Mouse (Mus musculus) ES-E14 (cell line): ENCODE data around the gene Nfe2l1. TPM values are rescaled to one million over a fixed set of nuclear protein-coding genes. Genes with fewer than 3 reads are reported as not detected.

Source experiments
- DNase-seq: peaks from one replicate; pipeline ENCODE4 v3.0.0-alpha.2; 2013; ENCODE audit warnings: low read depth, low spot score
- H3K27ac ChIP-seq: 2 replicates; pipeline ENCODE4 v1.5.1; 2012; ENCODE audit warnings: low read depth, mild to moderate bottlenecking, low read length, moderate library complexity, mixed read lengths; ENCODE audit not compliant: poor library complexity, insufficient read depth, severe bottlenecking
- H3K36me3 ChIP-seq: 2 replicates; pipeline ENCODE4 v1.6.1; 2012; ENCODE audit warnings: mild to moderate bottlenecking, low read length, moderate library complexity, mixed read lengths; ENCODE audit not compliant: control insufficient read depth, poor library complexity, insufficient read depth, severe bottlenecking
- H3K4me1 ChIP-seq, 2 experiments: fragments of 150-350 bp in 1 of 2; sonication (generic) in 1 of 2; 2 replicates each; pipeline ENCODE4 v1.6.1; 2012; ENCODE audit warnings: low read length in 2 of 2, mild to moderate bottlenecking in 1 of 2, mixed read lengths in 1 of 2; ENCODE audit not compliant: control insufficient read depth in 2 of 2, insufficient read depth in 2 of 2, poor library complexity in 1 of 2
- H3K4me3 ChIP-seq, 2 experiments: fragments of 150-350 bp in 1 of 2; sonication (generic) in 1 of 2; 2 replicates each; pipeline ENCODE4 v1.5.1; 2012; ENCODE audit warnings: low read length in 2 of 2, low read depth in 1 of 2, mild to moderate bottlenecking in 1 of 2, mixed read lengths in 1 of 2; ENCODE audit not compliant: insufficient read depth in 1 of 2, poor library complexity in 1 of 2, severe bottlenecking in 1 of 2
- H3K9ac ChIP-seq: 2 replicates; pipeline ENCODE4 v1.6.1; 2012; ENCODE audit warnings: low read depth, mild to moderate bottlenecking, low read length, mixed read lengths; ENCODE audit not compliant: poor library complexity, insufficient read depth, severe bottlenecking
- H3K9me3 ChIP-seq: fragments of 150-350 bp; sonication (generic); 2 replicates; pipeline ENCODE4 v1.6.1; 2012; ENCODE audit warnings: low read depth, mild to moderate bottlenecking, low read length; ENCODE audit not compliant: control insufficient read depth, insufficient read depth
- CHD2 ChIP-seq: IDR thresholded peaks from 2 replicates; pipeline ENCODE4 v1.6.1; 2014; ENCODE audit warnings: mild to moderate bottlenecking, low read depth, low read length, inconsistent platforms
- HCFC1 ChIP-seq: IDR thresholded peaks from 2 replicates; pipeline ENCODE4 v1.6.1; 2012; ENCODE audit warnings: low read length, inconsistent platforms, borderline replicate concordance; ENCODE audit not compliant: insufficient read depth
- MAFK ChIP-seq: IDR thresholded peaks from 2 replicates; pipeline ENCODE4 v1.6.1; 2014; ENCODE audit warnings: mild to moderate bottlenecking, low read depth, low read length, inconsistent platforms; ENCODE audit not compliant: insufficient read depth
- ZC3H11A ChIP-seq: IDR thresholded peaks from 2 replicates; pipeline ENCODE4 v1.6.1; 2012; ENCODE audit warnings: low read depth, mild to moderate bottlenecking, inconsistent platforms, low read length, borderline replicate concordance
- ZNF384 ChIP-seq: IDR thresholded peaks from 2 replicates; pipeline ENCODE4 v1.6.1; 2012; ENCODE audit warnings: low read depth, low read length, inconsistent platforms
- in situ Hi-C, 2 experiments: fragments of 600-800 bp; cut with MboI; formaldehyde crosslinking; loops; one replicate each; pipeline ENCODE4 v1.15.1; 2025; ENCODE audit warnings: low sequenced_read_pairs in 2 of 2, inconsistent platforms in 1 of 2; ENCODE audit not compliant: unreplicated experiment in 2 of 2
- total RNA-seq: library from RNA; depleted of rRNA; stranded (reverse); fragments of 300-350 nt; gene quantifications from 2 replicates; pipeline ENCODE4 v1.2.3, GENCODE M21; 2012

Gene Nfe2l1
- total RNA-seq, 1 experiment: 166 TPM

- DNase-seq: no peak
- in situ Hi-C loops: no loop called here
- H3K9me3 ChIP-seq: no peaks in the 10 kb centered on the region
- TF ChIP-seq HCFC1: no peak
- no peak for TF ChIP-seq ZC3H11A
- no peak for TF ChIP-seq ZNF384
- no peak for TF ChIP-seq MAFK
- TF ChIP-seq CHD2: no peak
- peaks cover 51% of the 10 kb centered on the region for H3K36me3 ChIP-seq
- H3K27ac ChIP-seq: no peak overlapping the region
- H3K4me1 ChIP-seq: peaks cover 0 to 6% of the 10 kb centered on the region in 2 experiments; a peak in 2 of 4 replicates
- no peak overlapping the region for H3K9ac ChIP-seq
- no peak overlapping the region for H3K4me3 ChIP-seq
Measured at GRCm38 (mm10) chr11:96808066-96808465, 21.7 kb downstream of the Nfe2l1 start.

- in situ Hi-C loops: no loop called here
- Histone ChIP-seq H3K36me3 (peaks cover 57% of the 10 kb centered on the region), H3K27ac (no peak overlapping the region), H3K4me1 (peaks cover 0 to 6% of the 10 kb centered on the region in 2 experiments; a peak in 2 of 4 replicates), H3K9ac (no peak overlapping the region), H3K4me3 (no peak overlapping the region), H3K9me3 (no peaks in the 10 kb centered on the region)
- no peak for DNase-seq
- TF ChIP-seq MAFK (no peak), ZNF384 (no peak), HCFC1 (no peak), ZC3H11A (no peak), CHD2 (no peak)
Measured at GRCm38 (mm10) chr11:96805606-96806005, 24.2 kb downstream of the Nfe2l1 start.

- Histone ChIP-seq H3K9me3 (no peaks in the 10 kb centered on the region), H3K27ac (no peak overlapping the region), H3K4me1 (peaks cover 1 to 15% of the 10 kb centered on the region in 2 experiments; a peak in 3 of 4 replicates), H3K4me3 (no peak overlapping the region), H3K9ac (no peak overlapping the region), H3K36me3 (peaks cover 41% of the 10 kb centered on the region)
- TF ChIP-seq ZC3H11A (no peak), MAFK (no peak), HCFC1 (no peak)
- DNase-seq: no peak
- in situ Hi-C loops: no loop called here
Measured at GRCm38 (mm10) chr11:96799511-96799910, 30.3 kb downstream of the Nfe2l1 start.

- TF ChIP-seq ZC3H11A (no peak), ZNF384 (no peak), CHD2 (no peak), HCFC1 (no peak)
- no peak for DNase-seq
Measured at GRCm38 (mm10) chr11:96796586-96796985, 33.2 kb downstream of the Nfe2l1 start.

GRCm38 (mm10) chr11:96796081-96796480, 33.7 kb downstream of the Nfe2l1 start:
- Histone ChIP-seq H3K27ac (no peak overlapping the region; the same call in 1 of the 2 replicates), H3K36me3 (peaks cover 21% of the 10 kb centered on the region), H3K9ac (no peak overlapping the region), H3K9me3 (no peaks in the 10 kb centered on the region), H3K4me3 (no peak overlapping the region), H3K4me1 (peaks cover 13 to 14% of the 10 kb centered on the region in 2 experiments; a peak in 3 of 4 replicates)
- TF ChIP-seq CHD2 (no peak), MAFK (no peak), ZC3H11A (no peak), ZNF384 (no peak; the same call in 1 of the 2 replicates), HCFC1 (no peak)
- in situ Hi-C loops: no loop called here
- no peak for DNase-seq

More at GRCm38 (mm10) chr11:96796586-96796985, 33.2 kb downstream of the Nfe2l1 start:
- no peak overlapping the region for H3K9ac ChIP-seq
- H3K4me1 ChIP-seq: peaks cover 13 to 14% of the 10 kb centered on the region in 2 experiments; a peak in 3 of 4 replicates
- no peak overlapping the region for H3K4me3 ChIP-seq
- no peak overlapping the region; the same call in 1 of the 2 replicates for H3K27ac ChIP-seq
- in situ Hi-C loops: no loop called here
- no peaks in the 10 kb centered on the region for H3K9me3 ChIP-seq
- peaks cover 22% of the 10 kb centered on the region for H3K36me3 ChIP-seq
